Mouse (Mus musculus) left cerebral cortex, adult 11 months (tissue): Measurements from ENCODE around the gene Fgd1.

Source experiments
- DNase-seq: peaks from one replicate; pipeline ENCODE4 v3.0.0; 2022; ENCODE audit warnings: low spot score

The Fgd1 gene

DNA sequence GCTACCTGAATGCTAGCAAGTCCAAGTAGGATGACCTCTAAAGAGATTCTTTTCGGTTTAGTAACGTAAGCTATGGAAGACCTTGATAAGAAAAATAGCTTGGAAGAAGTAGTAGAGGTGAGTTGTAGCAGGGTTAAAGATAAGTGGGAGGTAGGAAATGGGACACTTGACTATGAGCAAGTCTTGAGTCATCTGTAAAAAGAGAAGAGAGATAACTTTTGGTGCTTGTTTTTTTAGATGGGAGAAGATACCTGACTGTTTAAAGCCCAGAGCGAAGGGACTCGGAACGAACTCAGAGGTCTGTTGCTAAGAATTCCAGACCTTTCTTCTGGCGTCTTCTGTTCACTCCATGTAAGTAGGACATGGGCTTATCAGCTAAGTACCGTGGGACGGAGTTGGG, at the start of gene Fgd1:
TSS of gene Fgd1 (plus strand) at position 301 of the 400 bp plus-strand sequence.
- no peak for DNase-seq

DNA sequence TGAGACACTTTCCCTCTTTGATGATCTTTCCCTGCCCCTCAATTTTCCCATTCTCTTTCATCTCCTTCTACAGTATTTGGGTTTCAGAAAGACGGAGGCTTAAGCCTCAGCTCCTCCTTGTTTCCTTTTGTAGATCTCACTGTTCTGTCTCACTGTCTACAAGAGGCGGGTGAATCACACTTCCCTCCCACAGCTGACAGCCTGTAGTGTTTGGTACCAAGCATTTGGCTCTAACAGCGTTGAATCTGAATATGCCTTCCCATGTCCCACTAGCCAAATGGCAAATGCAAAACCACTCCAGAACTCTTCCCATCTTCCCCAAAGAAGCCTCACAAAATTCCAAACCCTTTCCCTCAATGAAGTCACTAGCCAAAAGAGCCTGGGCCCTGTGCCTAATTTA, 49.2 kb upstream of the Fgd1 start:
- peak; percentile 7 for DNase-seq

DNA sequence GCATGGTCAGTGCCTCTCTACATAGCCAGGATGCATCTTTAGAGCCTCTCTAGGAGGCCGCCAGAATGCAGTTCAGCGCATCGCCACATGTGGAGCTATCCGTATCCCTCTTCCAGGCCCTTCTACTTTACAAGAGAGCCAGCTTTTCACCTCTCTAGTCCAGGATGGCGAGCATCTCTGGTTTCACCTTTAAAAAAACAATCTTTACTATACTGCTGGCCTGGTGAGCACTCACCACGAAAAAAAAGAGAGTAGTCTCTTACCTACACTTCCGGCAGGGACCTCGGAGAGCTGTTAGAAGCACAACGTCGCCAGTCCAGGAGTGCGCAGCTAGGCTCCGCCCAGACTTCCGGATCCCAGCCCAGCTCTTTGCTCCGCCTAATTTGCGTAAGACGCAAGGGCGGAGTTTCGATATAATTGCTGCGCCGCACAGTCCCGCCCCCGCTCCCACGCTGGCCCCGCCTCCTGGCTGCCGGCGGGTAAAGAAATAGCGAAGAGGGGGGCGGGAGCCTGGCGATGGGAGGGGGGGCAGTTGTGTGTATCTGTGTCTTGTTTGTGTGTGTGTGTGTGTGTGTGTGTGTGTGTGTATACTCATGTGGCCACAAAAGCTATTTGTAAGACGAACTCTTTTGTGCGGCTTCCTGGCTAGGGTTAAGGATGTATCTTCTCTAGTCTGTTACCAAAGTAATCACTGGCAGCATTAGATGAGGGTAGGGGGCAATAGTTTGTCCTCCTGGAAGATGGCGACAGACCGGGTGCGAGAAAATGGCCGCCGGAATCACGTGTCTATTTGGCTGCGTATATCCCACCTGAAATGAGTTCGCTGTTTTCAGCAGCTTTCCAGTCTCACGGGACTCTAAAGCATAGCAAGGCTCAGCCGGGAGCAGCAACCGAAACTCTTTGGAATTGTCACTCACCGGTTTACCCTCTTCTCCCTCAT, 28.7 kb upstream of the Fgd1 start, which contains the start of gene Gnl3l:
TSS of gene Gnl3l (minus strand) at position 385 of the 940 bp plus-strand sequence.
- peak; percentile 83 for DNase-seq

DNA sequence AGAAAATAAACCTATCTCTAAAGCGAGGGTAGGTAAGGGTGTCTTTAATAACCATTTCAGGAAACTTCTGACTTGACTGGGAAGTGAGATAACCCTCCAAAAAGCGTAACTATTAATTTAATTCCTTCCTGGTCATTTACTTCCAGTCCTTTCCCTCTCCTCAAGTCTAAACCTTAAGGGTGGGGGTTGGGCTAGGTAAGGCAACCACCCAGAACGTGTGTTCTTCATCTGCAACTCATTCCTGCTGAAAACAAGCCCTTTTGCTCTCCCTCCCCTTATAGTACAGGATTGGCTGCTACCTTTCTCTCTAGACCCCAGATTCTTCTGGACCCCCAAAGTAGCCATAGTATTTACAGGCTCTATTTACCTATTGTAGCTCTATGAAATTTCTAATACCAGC, 28.1 kb upstream of the Fgd1 start:
- no peak for DNase-seq

DNA sequence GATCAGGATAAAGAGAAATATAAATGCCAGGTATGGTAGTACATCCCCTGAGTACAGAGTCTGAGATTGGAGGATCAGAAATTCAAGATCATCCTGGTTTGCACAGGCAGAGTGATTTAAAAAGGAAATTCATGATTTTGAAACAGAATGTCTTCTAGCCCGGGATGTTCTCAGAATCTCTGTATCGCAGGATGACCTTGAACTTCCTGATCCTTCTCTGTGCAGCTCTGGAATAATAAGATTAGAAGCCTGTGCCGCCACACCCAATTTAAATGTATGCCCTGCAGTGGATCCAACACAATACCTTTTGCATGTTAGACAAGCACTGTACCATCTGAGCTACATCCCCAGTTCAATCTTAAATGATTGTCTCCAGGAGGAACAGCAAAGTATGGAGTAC, 27.2 kb upstream of the Fgd1 start:
- no peak for DNase-seq

DNA sequence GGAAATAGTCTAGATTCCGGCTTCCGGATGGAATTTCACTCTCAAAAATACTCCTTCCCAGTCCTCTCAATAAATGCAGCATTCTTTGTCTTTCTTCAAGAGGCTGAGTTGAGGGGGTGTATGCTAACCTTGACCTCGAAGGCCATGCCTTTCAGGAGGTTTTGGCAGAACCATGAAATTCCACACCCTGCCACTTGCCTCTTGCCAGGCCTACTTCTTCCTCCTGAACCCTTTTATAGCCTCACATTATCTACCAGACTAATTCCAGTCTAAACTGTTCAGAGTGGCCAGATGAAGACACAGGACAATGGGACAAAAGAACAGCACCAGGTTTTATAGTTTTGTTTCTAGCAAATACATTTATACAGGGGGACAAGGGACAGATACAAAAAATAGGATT, 14.6 kb upstream of the Fgd1 start:
- no peak for DNase-seq

DNA sequence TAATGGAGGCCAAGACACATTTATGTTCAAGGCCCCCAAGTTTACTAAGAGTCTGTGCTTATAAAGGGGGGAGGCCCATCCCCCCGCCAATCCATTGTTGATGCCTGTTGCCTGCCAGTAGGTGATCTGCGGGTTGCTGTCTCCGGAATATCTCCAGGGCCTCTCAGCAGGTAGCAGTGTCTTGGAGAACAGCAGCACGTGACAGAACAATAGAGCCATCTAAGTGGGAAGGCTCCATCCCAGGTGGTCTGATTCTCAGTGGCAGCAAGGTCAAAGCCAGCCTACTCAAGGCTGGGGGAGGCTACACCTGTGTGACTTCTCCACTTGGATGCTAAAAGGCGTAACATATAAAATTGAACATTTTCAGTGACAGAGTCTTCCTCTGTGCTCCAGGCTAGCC, 4.7 kb upstream of the Fgd1 start:
- no peak for DNase-seq

DNA sequence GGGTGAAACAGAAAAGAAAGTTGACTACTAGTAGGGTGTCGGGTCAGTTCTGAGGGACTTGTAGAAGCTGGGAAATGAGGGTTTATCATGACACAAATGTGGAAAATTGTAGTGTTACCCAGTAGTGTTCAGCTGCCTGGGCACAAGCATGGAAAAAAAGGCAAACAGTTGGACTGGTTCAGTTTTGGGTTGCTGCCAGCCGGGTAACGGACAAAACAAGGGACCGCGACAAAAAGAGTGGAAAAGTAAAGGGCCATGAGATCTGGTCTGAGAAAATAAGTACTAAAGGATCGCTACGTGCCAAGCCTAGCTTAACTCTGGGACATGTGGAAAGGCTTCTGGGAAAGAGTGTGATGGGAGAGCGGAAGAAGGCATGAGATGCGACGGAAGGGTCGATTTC, 371 bp downstream of the Fgd1 start:
- no peak for DNase-seq

DNA sequence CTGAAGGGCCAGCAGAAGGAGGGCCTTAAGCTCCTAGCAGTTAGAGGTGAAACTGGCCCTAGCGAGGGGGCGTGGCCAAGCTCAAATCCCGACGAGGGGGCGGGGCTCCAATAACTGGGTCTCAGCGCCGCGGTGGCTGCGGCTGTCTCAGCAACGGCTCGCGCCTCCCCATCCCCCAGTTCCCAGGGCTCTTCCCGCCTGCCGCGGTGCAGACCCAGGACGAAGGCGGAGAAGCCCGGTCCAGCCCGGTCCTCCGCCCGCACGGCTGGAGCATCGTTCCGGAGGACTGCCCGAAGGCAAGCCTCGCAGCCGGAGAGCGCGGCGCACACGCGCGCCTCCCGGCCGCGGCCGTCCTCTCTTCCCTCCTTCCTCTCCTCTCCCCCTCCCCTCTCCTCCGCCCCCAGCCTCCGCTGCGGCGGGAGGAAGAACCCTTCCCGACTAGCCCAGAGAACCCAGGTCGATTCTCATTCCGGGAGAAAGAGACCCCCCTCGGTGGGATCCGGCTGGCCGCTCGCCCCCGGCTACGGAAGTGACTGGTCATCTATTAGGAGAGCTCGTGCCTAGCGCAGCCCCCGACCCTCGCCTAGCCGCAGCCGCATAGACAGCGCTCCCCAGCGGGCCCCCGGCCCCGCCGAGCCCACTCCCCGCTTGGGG, 954 bp downstream of the Fgd1 start:
- DNase-seq = peak; percentile 55

DNA sequence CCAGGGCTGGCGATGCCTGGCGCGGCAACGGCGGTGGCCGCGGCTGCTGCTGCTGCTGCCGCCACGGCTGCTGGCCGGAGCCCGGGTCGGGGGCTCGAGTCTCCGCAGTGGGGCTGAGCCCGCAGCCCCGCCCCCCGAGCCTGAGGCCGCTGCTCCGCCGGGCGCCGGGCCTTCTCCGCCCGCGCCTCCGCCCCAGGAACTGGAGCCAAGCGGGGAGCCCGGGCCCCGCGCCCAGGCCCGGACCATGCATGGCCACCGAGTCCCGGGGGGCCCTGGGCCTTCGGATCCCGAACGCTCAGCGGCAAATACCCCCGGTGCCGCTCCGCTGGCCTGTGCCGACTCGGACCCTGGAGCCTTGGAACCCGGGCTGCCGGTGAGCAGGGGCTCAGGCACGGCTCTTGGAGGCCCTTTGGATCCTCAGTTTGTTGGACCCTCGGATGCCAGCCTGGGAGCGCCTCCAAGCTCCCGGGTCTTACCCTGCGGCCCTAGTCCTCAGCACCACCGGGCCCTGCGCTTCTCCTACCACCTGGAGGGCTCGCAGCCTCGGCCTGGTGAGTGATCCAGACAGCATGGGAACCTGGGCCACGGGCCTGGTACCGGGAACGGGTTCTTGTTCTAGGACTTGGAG, 1.6 kb downstream of the Fgd1 start:
- DNase-seq = no peak

DNA sequence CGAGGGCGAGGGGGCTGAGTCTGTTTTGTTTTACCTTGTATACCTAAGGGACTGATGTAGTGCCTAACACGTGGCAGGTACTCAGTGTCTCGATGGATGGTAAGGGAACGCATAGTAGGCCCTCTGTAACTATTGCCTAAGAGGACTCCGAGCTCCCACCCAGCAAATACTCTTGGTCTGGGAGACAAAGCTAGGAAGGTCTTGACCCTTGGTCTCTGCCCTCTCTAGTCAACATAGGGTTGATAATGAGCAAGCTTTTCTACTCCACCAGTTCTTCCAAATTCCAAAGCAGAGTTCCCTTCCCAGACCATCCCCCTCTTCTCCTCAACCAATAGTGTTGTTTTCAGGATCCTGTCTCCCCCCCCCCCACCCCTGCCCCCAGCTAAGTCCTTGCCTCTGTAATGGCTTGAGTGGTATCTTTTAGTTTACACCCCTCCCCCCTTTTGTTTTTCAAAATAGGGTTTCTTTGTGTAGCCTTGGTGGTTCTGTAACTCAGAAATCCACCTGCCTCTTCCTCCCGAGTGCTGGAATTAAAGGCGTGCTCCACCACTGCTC, 3.8 kb downstream of the Fgd1 start:
- DNase-seq = no peak

DNA sequence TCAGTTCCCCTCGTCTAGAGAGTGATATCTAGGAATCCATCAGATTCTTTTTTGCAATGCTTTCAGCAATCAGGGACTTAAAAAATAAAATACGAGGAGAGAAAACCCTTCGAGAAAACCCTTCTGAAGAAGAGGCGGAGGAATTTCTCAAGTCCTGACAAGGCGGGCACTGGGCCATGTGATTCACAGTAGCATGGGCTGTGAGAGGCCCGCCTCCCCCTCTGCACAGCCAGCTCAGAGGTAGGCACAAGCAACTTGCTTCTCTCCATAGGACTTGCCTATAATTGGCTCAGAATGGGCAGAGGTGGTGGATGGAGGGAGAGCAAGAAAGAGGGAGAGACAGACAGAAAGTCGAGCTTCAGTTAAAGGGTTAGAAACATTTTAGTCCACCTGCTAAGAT, 4.4 kb downstream of the Fgd1 start:
- DNase-seq = peak; percentile 17

DNA sequence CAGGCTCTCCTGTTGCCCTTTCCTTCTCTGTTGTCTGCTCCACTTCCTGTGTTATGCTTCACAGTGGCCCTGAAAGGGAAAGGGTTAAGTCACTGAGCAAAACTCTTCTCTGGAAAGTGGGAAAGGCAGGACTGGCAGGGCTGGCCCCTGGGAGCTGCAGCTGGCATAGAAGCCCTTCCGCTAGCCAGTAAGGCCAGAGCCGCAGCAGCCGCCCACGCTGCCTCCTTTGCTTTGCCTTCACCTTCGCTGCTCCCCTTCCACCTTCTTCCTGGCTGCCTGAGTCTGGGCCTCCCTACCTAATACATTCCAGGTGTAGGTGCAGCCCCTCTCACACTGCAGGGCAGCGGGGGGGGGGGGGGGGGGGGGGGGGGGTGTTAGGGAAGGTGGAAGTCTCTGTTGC, 8.5 kb downstream of the Fgd1 start:
- DNase-seq = no peak

DNA sequence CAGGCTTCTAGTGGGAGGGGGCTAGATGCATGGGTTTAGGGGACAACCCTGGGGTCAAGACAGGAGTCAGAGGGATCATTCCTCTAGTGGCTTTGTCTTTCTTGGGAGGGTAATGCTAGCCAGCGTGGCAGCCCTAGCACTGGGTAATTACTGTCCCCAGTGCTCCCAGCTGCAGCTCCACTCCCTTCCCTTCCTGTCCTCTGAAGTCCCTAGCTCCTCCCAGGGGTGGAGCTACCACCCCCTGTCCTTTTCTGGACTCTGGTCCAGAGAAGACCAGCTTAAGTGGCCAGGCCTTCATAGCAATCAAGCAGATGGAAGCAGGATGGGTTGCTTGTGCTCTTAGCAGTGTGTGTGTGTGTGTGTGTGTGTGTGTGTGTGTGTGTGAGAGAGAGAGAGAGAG, 9.6 kb downstream of the Fgd1 start:
- no peak for DNase-seq

DNA sequence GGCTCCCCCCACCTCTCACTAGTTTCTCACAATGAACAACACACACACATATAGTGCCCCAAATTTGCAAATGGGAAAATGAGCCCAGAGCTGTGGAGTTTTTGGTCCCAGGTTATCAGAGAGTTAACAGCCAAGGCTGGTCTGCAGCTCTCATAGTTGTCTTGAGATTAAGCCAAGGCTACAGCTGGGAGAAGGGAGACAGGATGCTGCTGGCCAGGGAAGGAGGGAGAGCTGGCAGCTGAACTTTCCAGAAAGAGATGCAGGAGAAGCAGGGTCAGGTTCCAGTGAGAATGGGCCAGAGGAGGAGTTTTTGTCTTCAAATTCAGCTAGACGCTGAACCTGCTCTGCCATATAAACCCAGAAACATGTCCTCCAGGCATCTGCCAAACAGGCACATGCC, 13.4 kb downstream of the Fgd1 start:
- DNase-seq = no peak

DNA sequence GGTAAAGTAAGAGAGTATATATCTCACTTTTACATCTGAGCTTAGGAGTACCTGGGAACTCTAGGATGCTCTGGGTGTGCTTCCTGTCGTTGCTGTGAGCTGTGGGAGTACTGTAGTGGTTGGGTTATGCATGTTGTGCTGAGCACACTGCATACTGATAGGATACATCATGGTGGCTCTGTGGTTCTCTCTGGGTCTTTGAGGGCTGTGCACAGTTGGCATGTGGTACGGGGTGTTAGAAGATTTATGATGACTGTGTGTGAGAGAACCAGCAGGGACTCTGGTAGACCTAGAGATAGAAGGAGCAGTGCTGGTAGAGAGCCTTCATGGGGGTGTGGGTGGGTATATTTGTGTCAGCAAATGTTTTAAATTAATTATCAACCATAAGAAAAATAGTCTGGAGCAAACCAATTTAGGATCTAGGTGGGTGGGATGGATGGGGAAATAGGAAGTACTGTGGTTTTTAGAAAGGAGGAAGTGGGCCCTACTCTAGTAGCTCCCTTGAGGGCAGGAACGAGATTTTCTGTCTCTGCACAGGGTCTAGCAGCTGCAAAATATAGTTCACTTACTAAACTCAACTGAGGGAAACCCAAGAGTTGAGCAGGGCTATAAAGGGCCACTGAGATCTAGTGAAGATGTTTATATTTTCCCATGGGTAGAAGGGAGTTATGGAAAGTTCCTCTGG, 15.8 kb downstream of the Fgd1 start:
- no peak for DNase-seq

DNA sequence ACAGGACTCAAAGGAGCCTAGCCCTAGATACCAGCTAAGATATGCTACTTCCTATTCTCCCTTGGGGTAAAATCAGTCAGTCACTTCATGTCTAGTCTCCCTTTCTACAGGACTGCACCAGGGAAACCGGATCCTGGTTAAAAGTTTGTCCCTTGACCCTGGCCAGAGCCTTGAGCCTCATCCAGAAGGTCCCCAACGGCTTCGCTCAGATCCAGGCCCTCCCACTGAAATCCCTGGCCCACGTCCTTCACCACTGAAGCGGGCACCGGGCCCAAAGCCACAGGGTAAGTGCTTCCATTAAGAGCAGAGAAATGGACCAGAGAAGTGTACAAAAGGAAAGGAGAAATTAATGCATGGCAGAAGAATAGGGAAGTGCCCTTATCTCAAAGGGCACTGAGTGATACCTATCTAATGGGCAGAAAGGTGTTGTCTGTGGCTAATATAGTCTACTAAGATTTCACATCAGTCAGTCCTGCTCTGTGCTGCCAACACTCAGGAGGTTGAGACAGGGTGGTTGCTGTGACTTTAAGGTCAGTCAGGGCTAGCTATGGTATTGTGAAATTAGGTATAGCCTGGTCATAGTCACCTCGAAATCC, 20.2 kb downstream of the Fgd1 start:
- DNase-seq = no peak

DNA sequence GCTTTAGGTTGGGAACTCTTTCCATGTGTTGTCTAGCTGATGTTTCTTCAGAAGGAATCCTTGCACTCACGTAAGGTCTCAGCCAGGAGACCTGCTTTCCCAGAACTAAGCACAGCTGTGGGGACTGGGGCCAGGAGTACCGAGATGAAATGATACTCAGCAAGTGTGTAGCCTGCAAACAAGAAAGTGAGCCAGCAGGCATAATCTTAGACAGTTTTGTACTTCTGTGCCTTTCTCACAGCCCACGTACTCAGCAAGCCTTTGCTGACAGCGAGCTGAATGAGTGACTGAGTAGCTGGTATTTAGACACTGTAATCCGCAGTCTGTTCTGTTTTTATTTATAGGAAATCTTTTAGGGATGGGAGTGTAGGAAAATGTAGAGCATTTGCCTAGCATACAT, 21.9 kb downstream of the Fgd1 start:
- DNase-seq = no peak

DNA sequence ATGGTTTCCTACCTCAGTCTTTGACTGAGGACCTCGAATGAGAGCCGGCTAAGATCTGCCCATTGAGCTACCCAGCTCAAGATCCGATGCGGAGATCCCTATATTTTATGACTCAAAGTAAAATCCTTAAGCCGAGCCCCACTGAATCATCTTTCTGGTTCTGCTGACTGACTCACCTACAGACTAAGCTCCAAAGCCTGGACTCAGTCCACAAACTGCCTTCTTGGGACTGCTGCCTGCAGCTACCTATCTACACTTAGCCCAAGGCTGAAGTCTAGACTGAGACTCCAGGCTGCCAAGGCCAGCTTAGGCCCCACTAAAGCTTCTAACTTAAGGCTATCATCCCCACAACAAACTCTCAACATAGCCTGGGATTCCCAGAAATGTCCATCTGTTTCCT, 30.1 kb downstream of the Fgd1 start:
- no peak for DNase-seq

DNA sequence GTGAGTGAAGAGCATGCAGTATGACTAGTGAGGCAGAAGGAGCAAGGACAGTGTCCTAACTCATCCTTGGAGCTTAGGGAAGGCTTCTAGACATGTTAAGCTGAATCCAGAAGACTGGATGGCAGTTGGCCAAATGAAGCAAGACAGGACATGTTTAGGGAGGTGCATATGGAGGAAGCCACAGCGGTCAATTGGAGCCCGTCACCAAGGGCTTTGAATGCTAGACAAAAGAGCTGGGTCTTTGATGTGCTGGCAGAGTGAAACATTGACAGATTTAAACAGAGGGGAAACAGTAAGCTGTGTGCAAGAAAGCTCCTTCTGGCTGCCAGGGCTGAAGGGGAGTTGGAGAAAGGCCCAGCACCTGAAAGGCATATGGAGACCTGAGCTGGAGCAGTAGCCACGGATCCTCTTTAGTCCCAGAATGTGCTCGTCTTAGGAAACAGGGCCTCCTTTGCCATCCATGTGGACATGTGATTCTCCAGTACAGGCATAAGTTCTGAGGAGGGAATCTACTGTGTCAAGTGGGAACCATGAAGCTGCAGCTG, 31.1 kb downstream of the Fgd1 start:
- no peak for DNase-seq

DNA sequence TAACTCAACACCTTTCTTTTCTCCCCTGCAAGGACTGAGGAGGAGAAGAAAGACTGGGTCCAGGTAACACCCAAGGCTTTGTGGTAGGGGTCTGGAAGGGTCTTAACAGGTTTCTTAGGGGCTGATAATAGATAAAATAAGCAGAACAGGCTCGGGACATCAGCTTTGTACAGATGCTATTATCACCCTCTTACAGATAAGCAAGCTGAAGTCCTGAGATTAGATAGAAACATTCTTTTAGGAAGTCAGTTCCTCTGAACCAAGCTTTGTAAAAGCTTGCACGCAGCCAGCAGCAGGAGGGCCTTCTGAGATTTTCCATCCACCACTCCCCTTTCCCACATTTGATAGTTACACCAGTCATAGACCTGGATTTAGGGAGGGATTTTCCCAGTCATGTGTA, 39.6 kb downstream of the Fgd1 start:
- no peak for DNase-seq
